Mouse (Mus musculus): ENCODE results near the gene Cab39l.

DNA sequence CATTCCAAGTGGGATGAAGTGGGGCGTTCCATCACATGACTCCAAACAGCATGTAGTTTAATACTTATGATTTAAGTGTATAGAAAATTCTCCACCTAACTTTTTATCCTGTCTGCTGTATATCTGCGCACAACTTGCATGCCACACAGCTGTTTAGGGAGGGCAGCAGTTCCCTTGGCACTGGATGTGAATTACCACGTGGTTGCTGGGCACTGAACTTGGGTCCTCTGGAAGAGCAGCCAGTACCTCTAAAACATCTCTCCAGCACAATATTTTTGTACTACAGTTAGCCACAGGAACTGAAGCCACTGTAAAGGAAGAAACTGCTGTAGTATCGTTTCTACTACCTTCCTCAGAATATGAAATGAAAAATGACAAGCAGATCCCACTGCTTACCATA is 22.6 kb upstream of the Cab39l start:
- TF ChIP-seq CTCF (IDR thresholded peaks at IDR 0.05; ENCODE audit: low read depth) = no peak
- TF ChIP-seq EP300 (IDR thresholded peaks at IDR 0.05; ENCODE audit: low read depth) = no peak

All from liver, embryonic 14.5 days (tissue).